Mouse (Mus musculus): ENCODE measurements around the gene Man2c1. TPM values are rescaled to one million over a fixed set of nuclear protein-coding genes. Genes with fewer than 3 reads are reported as not detected.

Man2c1 gene
- total and polyA plus RNA-seq, 2 experiments: 28.1 to 122 TPM

- WGBS: 95% methylated on average over 6 of the region's 6 CpGs
- Histone ChIP-seq H3K4me3 (ENCODE audit: insufficient read depth, low read depth, low read length) (no peak overlapping the region), H3K4me1 (ENCODE audit: control insufficient read depth, insufficient read depth, low read length) (no peaks in the 10 kb centered on the region), H3K79me2 (ENCODE audit: control insufficient read depth, insufficient read depth, low read length) (no peaks in the 10 kb centered on the region), H3K27ac (replicated peaks; ENCODE audit: insufficient read depth, low read depth, low read length) (no peak overlapping the region), H3K9ac (ENCODE audit: low read depth, low read length) (no peak overlapping the region), H3K27me3 (ENCODE audit: control insufficient read depth, insufficient read depth, low read length) (no peaks in the 10 kb centered on the region), H3K36me3 (ENCODE audit: control insufficient read depth, insufficient read depth, low read length) (peaks cover 5% of the 10 kb centered on the region; the same call in 1 of the 2 replicates)
- DNase-seq (ENCODE audit: extremely low read depth, low read depth, low spot score): no peak
- TF ChIP-seq CTCF (IDR thresholded peaks at IDR 0.05; ENCODE audit: low read depth, low read length): no peak
- no peak for TF ChIP-seq POLR2A (IDR thresholded peaks at IDR 0.05; ENCODE audit: extremely low read depth, insufficient read depth, low read length)
Observed at GRCm38 (mm10) chr9:57138507-57138906, 8.0 kb downstream of the Man2c1 start.

GRCm38 (mm10) chr9:57139110-57139509, 8.6 kb downstream of the Man2c1 start:
- H3K27ac ChIP-seq (replicated peaks; ENCODE audit: insufficient read depth, low read depth, low read length): no peak overlapping the region
- DNase-seq (ENCODE audit: extremely low read depth, low read depth, low spot score): no peak
- no peak overlapping the region for H3K9ac ChIP-seq (ENCODE audit: low read depth, low read length)
- H3K36me3 ChIP-seq (ENCODE audit: control insufficient read depth, insufficient read depth, low read length): peaks cover 5% of the 10 kb centered on the region; the same call in 1 of the 2 replicates
- no peaks in the 10 kb centered on the region for H3K27me3 ChIP-seq (ENCODE audit: control insufficient read depth, insufficient read depth, low read length)
- TF ChIP-seq CTCF (IDR thresholded peaks at IDR 0.05; ENCODE audit: low read depth, low read length) (no peak), POLR2A (IDR thresholded peaks at IDR 0.05; ENCODE audit: extremely low read depth, insufficient read depth, low read length) (no peak)
- 93% methylated on average over 9 of the region's 9 CpGs for WGBS
- H3K4me1 ChIP-seq (ENCODE audit: control insufficient read depth, insufficient read depth, low read length): no peaks in the 10 kb centered on the region
- H3K79me2 ChIP-seq (ENCODE audit: control insufficient read depth, insufficient read depth, low read length): no peaks in the 10 kb centered on the region
- no peak overlapping the region for H3K4me3 ChIP-seq (ENCODE audit: insufficient read depth, low read depth, low read length)

- 92% methylated on average over 5 of the region's 5 CpGs for WGBS
- Histone ChIP-seq H3K4me3 (ENCODE audit: insufficient read depth, low read depth, low read length) (no peak overlapping the region), H3K36me3 (ENCODE audit: control insufficient read depth, insufficient read depth, low read length) (peaks cover 4% of the 10 kb centered on the region; the same call in 1 of the 2 replicates), H3K9ac (ENCODE audit: low read depth, low read length) (no peak overlapping the region), H3K27me3 (ENCODE audit: control insufficient read depth, insufficient read depth, low read length) (no peaks in the 10 kb centered on the region), H3K79me2 (ENCODE audit: control insufficient read depth, insufficient read depth, low read length) (no peaks in the 10 kb centered on the region), H3K4me1 (ENCODE audit: control insufficient read depth, insufficient read depth, low read length) (no peaks in the 10 kb centered on the region), H3K27ac (replicated peaks; ENCODE audit: insufficient read depth, low read depth, low read length) (no peak overlapping the region)
- no peak for DNase-seq (ENCODE audit: extremely low read depth, low read depth, low spot score)
- no peak for TF ChIP-seq POLR2A (IDR thresholded peaks at IDR 0.05; ENCODE audit: extremely low read depth, insufficient read depth, low read length)
- no peak for TF ChIP-seq CTCF (IDR thresholded peaks at IDR 0.05; ENCODE audit: low read depth, low read length)
Observed at GRCm38 (mm10) chr9:57139571-57139970, 9.1 kb downstream of the Man2c1 start.

GRCm38 (mm10) chr9:57141417-57142353, 11.2 kb downstream of the Man2c1 start:
- H3K9ac ChIP-seq (ENCODE audit: low read depth, low read length): no peak overlapping the region

GRCm38 (mm10) chr9:57143212-57143611, 12.7 kb downstream of the Man2c1 start:
- 93% methylated on average over 11 of the region's 11 CpGs for WGBS
- DNase-seq (ENCODE audit: extremely low read depth, low read depth, low spot score): no peak
- Histone ChIP-seq H3K4me3 (ENCODE audit: insufficient read depth, low read depth, low read length) (no peak overlapping the region), H3K27ac (replicated peaks; ENCODE audit: insufficient read depth, low read depth, low read length) (no peak overlapping the region), H3K4me1 (ENCODE audit: control insufficient read depth, insufficient read depth, low read length) (0 out of 2 replicates have a peak, but pooled peaks cover 4% of the 10 kb centered on the region), H3K9ac (ENCODE audit: low read depth, low read length) (no peak overlapping the region), H3K79me2 (ENCODE audit: control insufficient read depth, insufficient read depth, low read length) (no peaks in the 10 kb centered on the region), H3K36me3 (ENCODE audit: control insufficient read depth, insufficient read depth, low read length) (no peaks in the 10 kb centered on the region; the same call in 1 of the 2 replicates), H3K27me3 (ENCODE audit: control insufficient read depth, insufficient read depth, low read length) (no peaks in the 10 kb centered on the region)
- TF ChIP-seq POLR2A (IDR thresholded peaks at IDR 0.05; ENCODE audit: extremely low read depth, insufficient read depth, low read length) (no peak), CTCF (IDR thresholded peaks at IDR 0.05; ENCODE audit: low read depth, low read length) (no peak)

More at GRCm38 (mm10) chr9:57141417-57142353, 11.2 kb downstream of the Man2c1 start:
- Histone ChIP-seq H3K4me1 (ENCODE audit: control insufficient read depth, insufficient read depth, low read length) (no peaks in the 10 kb centered on the region), H3K27me3 (ENCODE audit: control insufficient read depth, insufficient read depth, low read length) (no peaks in the 10 kb centered on the region), H3K36me3 (ENCODE audit: control insufficient read depth, insufficient read depth, low read length) (no peaks in the 10 kb centered on the region; the same call in 1 of the 2 replicates), H3K4me3 (ENCODE audit: insufficient read depth, low read depth, low read length) (no peak overlapping the region), H3K79me2 (ENCODE audit: control insufficient read depth, insufficient read depth, low read length) (no peaks in the 10 kb centered on the region), H3K27ac (replicated peaks; ENCODE audit: insufficient read depth, low read depth, low read length) (no peak overlapping the region)
- no peak for DNase-seq (ENCODE audit: extremely low read depth, low read depth, low spot score)
- no peak for TF ChIP-seq POLR2A (IDR thresholded peaks at IDR 0.05; ENCODE audit: extremely low read depth, insufficient read depth, low read length)
- TF ChIP-seq CTCF (IDR thresholded peaks at IDR 0.05; ENCODE audit: low read depth, low read length): no peak
- WGBS: 91% methylated on average over 17 of the region's 17 CpGs

All from liver, adult 2 months (tissue).